ENCODE assay signal across 10 mouse cellular contexts in the genomic region with DNA sequence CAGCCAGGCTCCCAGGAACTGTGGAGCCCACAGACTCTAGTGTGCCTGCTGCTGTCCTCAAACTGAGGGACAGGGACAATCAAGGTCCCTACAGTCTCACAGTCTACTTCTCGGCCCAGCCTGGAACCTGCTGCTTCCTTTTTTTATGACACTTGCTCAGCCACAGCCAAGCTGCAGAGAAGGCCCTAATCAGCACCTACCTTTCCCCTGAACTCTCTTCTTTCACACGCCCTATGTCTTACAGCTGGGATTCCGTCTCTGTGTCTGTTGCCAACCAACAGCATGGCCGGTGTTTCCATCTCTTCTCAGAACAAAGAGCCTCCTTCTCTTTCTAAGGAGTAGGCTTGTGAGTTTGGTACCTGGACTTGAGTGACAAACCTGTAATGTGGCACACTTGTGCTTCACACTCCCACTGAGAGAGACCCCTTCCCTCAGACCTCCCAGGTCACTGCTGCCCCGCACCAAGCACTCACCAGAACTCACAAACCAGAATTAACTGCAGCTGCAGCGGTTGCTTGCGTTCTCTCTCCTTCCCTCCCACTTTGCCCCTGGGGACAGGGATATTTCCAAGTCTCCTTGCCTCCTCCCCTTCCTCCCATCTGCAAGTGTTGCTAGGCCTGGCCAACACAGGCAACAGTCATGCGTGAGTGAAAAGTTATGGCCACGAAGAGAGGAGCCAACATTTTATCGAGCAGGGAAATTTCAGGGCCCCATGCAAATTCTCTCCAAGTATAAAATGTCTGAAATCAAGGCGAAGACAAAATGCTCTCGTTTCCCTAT. TPM values are rescaled to one million over a fixed set of nuclear protein-coding genes. Genes with fewer than 3 reads are reported as not detected.
DNase-seq lines count a peak whose midpoint lies in the region; ATAC-seq and TF ChIP-seq lines count a peak whose summit lies in the region.
"Had no signal": no experiment of that assay in that cellular context is flagged by ENCODE, and none has a peak within 500 bp of the region (broad histone marks: within the 10 kb centered on the region; RNA-seq: fewer than 3 reads in every experiment).

No protein-coding gene starts in this region.

- H3K4me2 ChIP-seq in limb, embryonic 12.5 days, result 0 out of 2 replicates have a peak overlapping the region, but pooled peaks have one; percentile 7
- H3K4me2 ChIP-seq: heart, embryonic 15.5 days had no signal

- no peaks in the 10 kb centered on the region for H3K27me3 ChIP-seq in heart, embryonic 10.5 days (ENCODE audit: insufficient read depth, poor library complexity, severe bottlenecking)
- H3K27me3 ChIP-seq in G1E (ENCODE audit: insufficient read depth, low read length), result no peaks in the 10 kb centered on the region
- H3K27me3 ChIP-seq in limb, embryonic 12.5 days, result no peaks in the 10 kb centered on the region
- no peaks in the 10 kb centered on the region; the same call in 1 of the 2 replicates for H3K27me3 ChIP-seq in cerebellum, adult 2 months (ENCODE audit: control insufficient read depth, insufficient read depth, low read length)
- H3K27me3 ChIP-seq: heart, embryonic 15.5 days had no signal

- 59% methylated on average over 12 of the region's 12 CpGs for WGBS in heart, embryonic 10.5 days
- WGBS in limb, embryonic 12.5 days, result 39% methylated on average over 12 of the region's 12 CpGs
- WGBS in cerebellum, adult 2 months, result 44% methylated on average over 12 of the region's 12 CpGs

- no peaks in the 10 kb centered on the region for H3K9me3 ChIP-seq in heart, embryonic 10.5 days
- no peaks in the 10 kb centered on the region for H3K9me3 ChIP-seq in G1E (replicated peaks)
- no peaks in the 10 kb centered on the region for H3K9me3 ChIP-seq in limb, embryonic 12.5 days
- H3K9me3 ChIP-seq: heart, embryonic 15.5 days had no signal

- DNase-seq in heart, adult 11 months, result peak; percentile 93
- DNase-seq in heart, embryonic 10.5 days (ENCODE audit: low spot score), result no peak
- no peak for DNase-seq in G1E (ENCODE audit: low spot score)
- DNase-seq in gastrocnemius, adult 18-20 months (ENCODE audit: low spot score), result peak; percentile 39
- DNase-seq in left cerebral cortex, adult 9 months (ENCODE audit: low spot score in 2 of 2), result no peak
- no peak for DNase-seq in cerebellum, adult 2 months
- DNase-seq in thymus, postnatal 14 days, result no peak
- DNase-seq: cerebellum, postnatal 14 days had no signal

- no peaks in the 10 kb centered on the region for H3K36me3 ChIP-seq in heart, embryonic 10.5 days
- no peaks in the 10 kb centered on the region for H3K36me3 ChIP-seq in G1E (replicated peaks)
- H3K36me3 ChIP-seq in limb, embryonic 12.5 days, result no peaks in the 10 kb centered on the region
- H3K36me3 ChIP-seq: heart, embryonic 15.5 days had no signal

- H3K4me3 ChIP-seq in heart, embryonic 10.5 days, result no peak overlapping the region
- H3K4me3 ChIP-seq in G1E (ENCODE audit: low read depth, low read length), result peak overlapping the region; percentile 46; the same call in 1 of the 2 replicates
- H3K4me3 ChIP-seq in limb, embryonic 12.5 days (replicated peaks), result no peak overlapping the region
- H3K4me3 ChIP-seq in cerebellum, adult 2 months (replicated peaks; ENCODE audit: insufficient read depth, low read depth, low read length), result no peak overlapping the region
- H3K4me3 ChIP-seq: heart, embryonic 15.5 days had no signal

- no peak overlapping the region for H3K27ac ChIP-seq in heart, embryonic 10.5 days
- H3K27ac ChIP-seq in limb, embryonic 12.5 days, result peak overlapping the region; percentile 82
- H3K27ac ChIP-seq in cerebellum, adult 2 months (ENCODE audit: insufficient read depth, low read length), result no peak overlapping the region
- H3K27ac ChIP-seq: heart, embryonic 15.5 days had no signal

- H3K9ac ChIP-seq in limb, embryonic 12.5 days (replicated peaks), result no peak overlapping the region
- H3K9ac ChIP-seq: heart, embryonic 15.5 days had no signal

- ATAC-seq in G1E (ENCODE audit: extremely low read depth, insufficient number of reproducible peaks, low FRiP score, poor library complexity, severe bottlenecking), result no peak
- ATAC-seq in limb, embryonic 12.5 days (ENCODE audit: insufficient number of reproducible peaks, insufficient read depth, low FRiP score, low TSS enrichment, low read depth), result peak; percentile 42

- TF ChIP-seq POLR2A in cerebellum, adult 2 months (IDR thresholded peaks at IDR 0.05; ENCODE audit: borderline replicate concordance, insufficient read depth, low read length), result no peak

- no peaks in the 10 kb centered on the region for H3K4me1 ChIP-seq in heart, embryonic 10.5 days
- H3K4me1 ChIP-seq in G1E (ENCODE audit: insufficient read depth, low read depth, low read length), result peaks cover 70% of the 10 kb centered on the region
- peaks cover 19% of the 10 kb centered on the region for H3K4me1 ChIP-seq in limb, embryonic 12.5 days (replicated peaks)
- no peaks in the 10 kb centered on the region for H3K4me1 ChIP-seq in cerebellum, adult 2 months (ENCODE audit: control insufficient read depth, insufficient read depth, low read length)
- H3K4me1 ChIP-seq: heart, embryonic 15.5 days had no signal

- no peak for TF ChIP-seq CTCF in G1E (IDR thresholded peaks at IDR 0.05; ENCODE audit: low read depth, low read length)
- TF ChIP-seq CTCF in cerebellum, adult 2 months (IDR thresholded peaks at IDR 0.05; ENCODE audit: borderline replicate concordance, insufficient read depth, low read depth, low read length), result no peak

RNA-seq across cellular contexts. Expression of gene Mier3, which starts 22.1 kb away (rescaled TPM):
- 14.4 and 15.5 TPM in 2 replicates for polyA plus RNA-seq in heart, embryonic 10.5 days (2016; fragmentation: Nextera tagmentation; extraction: Ambion mirVana)
- total RNA-seq in G1E (2014; fragmentation: Nextera tagmentation) (65.3 and 89.2 TPM in 2 replicates), G1E (2017) (59.3 and 68.6 TPM in 2 replicates)
- 0.96 and 1.6 TPM in 2 replicates for polyA plus RNA-seq in G1E (2012)
- 10 to 100 TPM in 1 of 2 experiments, 1 to 10 TPM in 1; 9.4 to 12.4 TPM for total RNA-seq in gastrocnemius, adult 18-20 months (2021)
- 27.1 and 30.0 TPM in 2 replicates for polyA plus RNA-seq in limb, embryonic 12.5 days (2016; fragmentation: Nextera tagmentation; extraction: Ambion mirVana)
- polyA plus RNA-seq in cerebellum, adult 2 months (2012; rRNA removed), result 12.5 and 12.7 TPM in 2 replicates

Comparison
In these comparisons a context has a peak if more than half of its experiments do, and no peak if none do; other contexts are left out.
1. DNase-seq: peak in heart, adult 11 months (single experiment) and gastrocnemius, adult 18-20 months (single experiment); none in heart, embryonic 10.5 days (single experiment), G1E (single experiment), left cerebral cortex, adult 9 months (0 of 2), cerebellum, adult 2 months (0 of 2) and thymus, postnatal 14 days (single experiment).